Mouse (Mus musculus): ENCODE results near the gene Akt1s1. TPM values are rescaled to one million over a fixed set of nuclear protein-coding genes. Genes with fewer than 3 reads are reported as not detected.

The Akt1s1 gene
- total and polyA plus RNA-seq, 2 experiments = 23.9 to 93.9 TPM

- TF ChIP-seq CTCF (IDR thresholded peaks at IDR 0.05; ENCODE audit: low read depth, low read length) (no peak), POLR2A (IDR thresholded peaks at IDR 0.05; ENCODE audit: extremely low read depth, insufficient read depth, low read length) (no peak)
- Histone ChIP-seq H3K27ac (replicated peaks; ENCODE audit: insufficient read depth, low read depth, low read length) (peak overlapping the region; percentile 73), H3K36me3 (ENCODE audit: control insufficient read depth, insufficient read depth, low read length) (no peaks in the 10 kb centered on the region), H3K4me1 (ENCODE audit: control insufficient read depth, insufficient read depth, low read length) (peaks cover 27% of the 10 kb centered on the region), H3K4me3 (ENCODE audit: insufficient read depth, low read depth, low read length) (no peak overlapping the region), H3K9ac (ENCODE audit: low read depth, low read length) (peak overlapping the region; percentile 14; the same call in 1 of the 2 replicates), H3K27me3 (ENCODE audit: control insufficient read depth, insufficient read depth, low read length) (no peaks in the 10 kb centered on the region), H3K79me2 (ENCODE audit: control insufficient read depth, insufficient read depth, low read length) (peaks cover 44% of the 10 kb centered on the region)
- DNase-seq (ENCODE audit: extremely low read depth, low read depth, low spot score) = peak; percentile 65
- WGBS = 35% methylated on average over 3 of the region's 3 CpGs
Observed at GRCm38 (mm10) chr7:44820525-44820924, 28.3 kb upstream of the Akt1s1 start.

DNA sequence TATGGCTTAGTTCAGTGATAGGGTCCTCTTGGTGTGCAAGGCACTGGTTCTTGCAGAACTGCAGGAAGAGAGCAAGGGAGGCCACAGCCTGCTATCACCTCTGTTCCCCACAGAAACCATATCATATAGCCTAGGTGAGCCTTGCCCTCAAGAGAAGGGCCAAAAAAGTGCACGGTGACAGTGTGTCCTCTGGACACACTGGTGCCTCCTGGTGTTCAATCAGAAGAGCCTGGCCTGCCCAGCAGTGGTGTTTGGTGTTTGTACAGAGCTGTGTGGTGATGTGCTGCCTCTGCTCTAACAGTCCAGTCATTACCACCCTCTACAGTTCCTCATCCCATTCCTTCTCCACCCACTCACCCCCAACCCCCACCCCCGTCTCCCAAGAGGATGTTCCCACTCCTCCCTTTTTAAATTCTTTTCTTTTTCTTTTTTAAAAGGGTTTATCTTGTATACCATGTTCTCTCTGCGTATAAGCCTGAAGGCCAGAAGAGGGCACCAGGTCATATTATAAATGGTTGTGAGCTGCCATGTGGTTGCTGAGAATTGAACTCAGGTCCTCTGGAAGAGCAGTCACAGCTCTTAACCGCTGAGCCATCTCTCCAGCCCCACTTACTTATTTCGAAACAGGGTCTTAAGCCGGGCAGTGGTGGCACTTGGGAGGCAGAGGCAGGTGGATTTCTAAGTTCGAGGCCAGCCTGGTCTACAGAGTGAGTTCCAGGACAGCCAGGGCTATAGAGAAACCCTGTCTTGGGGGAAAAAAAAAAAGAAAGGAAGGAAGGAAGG lies 26.9 kb upstream of the Akt1s1 start:
- no peak for TF ChIP-seq POLR2A (IDR thresholded peaks at IDR 0.05; ENCODE audit: extremely low read depth, insufficient read depth, low read length)
- peak; percentile 53 for TF ChIP-seq CTCF (IDR thresholded peaks at IDR 0.05; ENCODE audit: low read depth, low read length)
- Histone ChIP-seq H3K27me3 (ENCODE audit: control insufficient read depth, insufficient read depth, low read length) (no peaks in the 10 kb centered on the region), H3K9ac (ENCODE audit: low read depth, low read length) (no peak overlapping the region), H3K79me2 (ENCODE audit: control insufficient read depth, insufficient read depth, low read length) (peaks cover 52% of the 10 kb centered on the region), H3K27ac (replicated peaks; ENCODE audit: insufficient read depth, low read depth, low read length) (no peak overlapping the region), H3K4me3 (ENCODE audit: insufficient read depth, low read depth, low read length) (no peak overlapping the region), H3K36me3 (ENCODE audit: control insufficient read depth, insufficient read depth, low read length) (no peaks in the 10 kb centered on the region), H3K4me1 (ENCODE audit: control insufficient read depth, insufficient read depth, low read length) (peaks cover 27% of the 10 kb centered on the region)
- DNase-seq (ENCODE audit: extremely low read depth, low read depth, low spot score) = peak; percentile 34
- WGBS = 72% methylated on average over 7 of the region's 7 CpGs

GRCm38 (mm10) chr7:44823409-44823808 lies 25.4 kb upstream of the Akt1s1 start:
- Histone ChIP-seq H3K4me1 (ENCODE audit: control insufficient read depth, insufficient read depth, low read length) (peaks cover 17% of the 10 kb centered on the region), H3K9ac (ENCODE audit: low read depth, low read length) (no peak overlapping the region), H3K4me3 (ENCODE audit: insufficient read depth, low read depth, low read length) (no peak overlapping the region), H3K27me3 (ENCODE audit: control insufficient read depth, insufficient read depth, low read length) (no peaks in the 10 kb centered on the region), H3K36me3 (ENCODE audit: control insufficient read depth, insufficient read depth, low read length) (peaks cover under 1% of the 10 kb centered on the region; the same call in 1 of the 2 replicates), H3K27ac (replicated peaks; ENCODE audit: insufficient read depth, low read depth, low read length) (no peak overlapping the region), H3K79me2 (ENCODE audit: control insufficient read depth, insufficient read depth, low read length) (peaks cover 64% of the 10 kb centered on the region)
- DNase-seq (ENCODE audit: extremely low read depth, low read depth, low spot score) = no peak
- whole genome bisulfite sequencing = 53% methylated on average over 7 of the region's 7 CpGs
- TF ChIP-seq CTCF (IDR thresholded peaks at IDR 0.05; ENCODE audit: low read depth, low read length) = no peak

GRCm38 (mm10) chr7:44824872-44825271 lies 23.9 kb upstream of the Akt1s1 start:
- WGBS = 21% methylated on average over 3 of the region's 3 CpGs
- Histone ChIP-seq H3K4me1 (ENCODE audit: control insufficient read depth, insufficient read depth, low read length) (peaks cover 10% of the 10 kb centered on the region), H3K27me3 (ENCODE audit: control insufficient read depth, insufficient read depth, low read length) (no peaks in the 10 kb centered on the region), H3K9ac (ENCODE audit: low read depth, low read length) (no peak overlapping the region), H3K79me2 (ENCODE audit: control insufficient read depth, insufficient read depth, low read length) (peaks cover 78% of the 10 kb centered on the region), H3K36me3 (ENCODE audit: control insufficient read depth, insufficient read depth, low read length) (peaks cover 5% of the 10 kb centered on the region; the same call in 1 of the 2 replicates), H3K4me3 (ENCODE audit: insufficient read depth, low read depth, low read length) (no peak overlapping the region), H3K27ac (replicated peaks; ENCODE audit: insufficient read depth, low read depth, low read length) (no peak overlapping the region)
- TF ChIP-seq POLR2A (IDR thresholded peaks at IDR 0.05; ENCODE audit: extremely low read depth, insufficient read depth, low read length) = no peak
- peak; percentile 68 for TF ChIP-seq CTCF (IDR thresholded peaks at IDR 0.05; ENCODE audit: low read depth, low read length)
- peak; percentile 56 for DNase-seq (ENCODE audit: extremely low read depth, low read depth, low spot score)

GRCm38 (mm10) chr7:44826771-44827170 lies 22.0 kb upstream of the Akt1s1 start:
- Histone ChIP-seq H3K9ac (ENCODE audit: low read depth, low read length) (no peak overlapping the region), H3K79me2 (ENCODE audit: control insufficient read depth, insufficient read depth, low read length) (peaks cover 64% of the 10 kb centered on the region), H3K27me3 (ENCODE audit: control insufficient read depth, insufficient read depth, low read length) (no peaks in the 10 kb centered on the region), H3K4me1 (ENCODE audit: control insufficient read depth, insufficient read depth, low read length) (no peaks in the 10 kb centered on the region), H3K27ac (replicated peaks; ENCODE audit: insufficient read depth, low read depth, low read length) (no peak overlapping the region), H3K36me3 (ENCODE audit: control insufficient read depth, insufficient read depth, low read length) (peaks cover 11% of the 10 kb centered on the region; the same call in 1 of the 2 replicates), H3K4me3 (ENCODE audit: insufficient read depth, low read depth, low read length) (no peak overlapping the region)
- WGBS = 82% methylated on average over 3 of the region's 3 CpGs
- no peak for DNase-seq (ENCODE audit: extremely low read depth, low read depth, low spot score)
- TF ChIP-seq CTCF (IDR thresholded peaks at IDR 0.05; ENCODE audit: low read depth, low read length) (no peak), POLR2A (IDR thresholded peaks at IDR 0.05; ENCODE audit: extremely low read depth, insufficient read depth, low read length) (no peak)

DNA sequence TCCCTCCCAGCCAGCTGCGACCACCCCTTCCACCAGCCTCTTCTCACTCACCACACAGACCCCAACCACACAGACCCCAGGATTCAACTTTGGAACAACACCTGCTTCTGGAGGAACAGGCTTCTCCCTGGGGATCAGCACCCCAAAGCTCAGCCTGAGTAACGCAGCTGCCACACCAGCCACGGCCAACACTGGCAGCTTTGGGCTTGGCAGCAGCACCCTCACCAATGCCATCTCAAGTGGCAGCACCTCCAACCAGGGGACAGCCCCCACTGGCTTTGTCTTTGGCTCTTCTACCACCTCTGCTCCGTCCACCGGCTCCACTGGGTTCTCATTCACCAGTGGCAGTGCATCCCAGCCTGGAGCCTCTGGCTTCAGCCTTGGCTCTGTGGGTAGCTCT lies 20.1 kb upstream of the Akt1s1 start:
- TF ChIP-seq POLR2A (IDR thresholded peaks at IDR 0.05; ENCODE audit: extremely low read depth, insufficient read depth, low read length) (no peak), CTCF (IDR thresholded peaks at IDR 0.05; ENCODE audit: low read depth, low read length) (no peak)
- peaks cover 51% of the 10 kb centered on the region for H3K79me2 ChIP-seq (ENCODE audit: control insufficient read depth, insufficient read depth, low read length)
- H3K4me3 ChIP-seq (ENCODE audit: insufficient read depth, low read depth, low read length) = no peak overlapping the region
- H3K9ac ChIP-seq (ENCODE audit: low read depth, low read length) = no peak overlapping the region
- H3K27me3 ChIP-seq (ENCODE audit: control insufficient read depth, insufficient read depth, low read length) = no peaks in the 10 kb centered on the region
- DNase-seq (ENCODE audit: extremely low read depth, low read depth, low spot score) = no peak
- no peak overlapping the region for H3K27ac ChIP-seq (replicated peaks; ENCODE audit: insufficient read depth, low read depth, low read length)
- no peaks in the 10 kb centered on the region; the same call in 1 of the 2 replicates for H3K4me1 ChIP-seq (ENCODE audit: control insufficient read depth, insufficient read depth, low read length)
- peaks cover 11% of the 10 kb centered on the region; the same call in 1 of the 2 replicates for H3K36me3 ChIP-seq (ENCODE audit: control insufficient read depth, insufficient read depth, low read length)
- 89% methylated on average over 5 of the region's 5 CpGs for whole genome bisulfite sequencing
